Mouse (Mus musculus): Measurements from ENCODE around the gene Tufm. TPM values are rescaled to one million over a fixed set of nuclear protein-coding genes. Genes with fewer than 3 reads are reported as not detected.

Tufm gene
- polyA plus RNA-seq, 1 experiment from 2014 or later = 158 TPM

DNA sequence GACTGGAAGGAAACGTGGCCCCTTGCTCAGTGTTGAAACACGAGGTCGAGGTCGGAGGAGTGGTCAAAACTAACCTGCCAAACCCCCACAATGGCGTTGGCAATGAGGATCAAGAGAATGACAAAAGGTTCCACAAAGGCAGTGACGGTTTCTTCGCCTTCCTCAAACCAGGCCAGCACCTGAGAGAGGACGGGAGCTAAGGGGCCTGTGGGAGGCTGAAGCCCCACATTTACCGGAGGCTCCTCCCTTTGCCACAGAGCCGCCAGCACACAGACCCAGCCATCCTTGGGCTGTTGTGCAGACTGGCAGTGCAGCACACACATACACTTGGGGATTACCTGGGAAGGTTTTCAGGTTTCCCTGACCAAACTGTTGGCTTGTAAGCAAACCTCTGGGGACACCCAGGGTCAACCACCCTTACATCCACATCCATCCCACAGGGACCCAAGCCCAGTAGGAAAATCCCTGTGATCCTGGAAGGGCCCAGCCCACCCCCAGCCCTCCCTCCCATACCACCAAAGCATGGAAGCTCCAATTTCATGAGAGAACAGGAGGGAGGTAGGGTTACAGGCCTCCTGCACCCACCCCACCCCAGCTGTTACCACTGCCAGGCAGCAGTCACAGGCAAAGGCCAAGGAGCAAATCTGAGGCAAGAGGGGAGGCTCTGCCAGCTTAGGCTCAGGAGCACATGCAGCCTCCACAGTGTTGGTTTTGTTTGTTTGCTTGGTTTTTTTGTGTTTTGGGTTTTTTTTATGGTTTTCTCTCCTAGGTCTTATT is 26.4 kb upstream of the Tufm start:
- no peaks in the 10 kb centered on the region; the same call in 1 of the 2 replicates for H3K4me1 ChIP-seq (ENCODE audit: control insufficient read depth, insufficient read depth, low read length)
- DNase-seq (ENCODE audit: low spot score) = peak; percentile 21
- no peaks in the 10 kb centered on the region for H3K36me3 ChIP-seq (replicated peaks; ENCODE audit: control insufficient read depth, insufficient read depth, low read depth, low read length)
- H3K4me3 ChIP-seq (ENCODE audit: low read depth, low read length) = no peak overlapping the region
- H3K9ac ChIP-seq (replicated peaks; ENCODE audit: low read length) = 0 out of 2 replicates have a peak overlapping the region, but pooled peaks have one; percentile 6
- no peak overlapping the region for H3K27ac ChIP-seq (replicated peaks; ENCODE audit: low read depth, low read length)
- WGBS = 49% methylated on average over 10 of the region's 10 CpGs
- no peaks in the 10 kb centered on the region for H3K9me3 ChIP-seq (replicated peaks; ENCODE audit: control insufficient read depth, low read length)
- no peak overlapping the region for H3K4me2 ChIP-seq (ENCODE audit: low read depth, low read length)
- H3K27me3 ChIP-seq (ENCODE audit: control insufficient read depth, insufficient read depth, low read length) = no peaks in the 10 kb centered on the region
- ATAC-seq (replicated peaks; ENCODE audit: insufficient number of reproducible peaks, low FRiP score, low TSS enrichment, low read depth) = peak; percentile 31; the same call in 1 of the 2 replicates

GRCm38 (mm10) chr7:126461626-126462025 is 25.5 kb upstream of the Tufm start:
- ATAC-seq (replicated peaks; ENCODE audit: insufficient number of reproducible peaks, low FRiP score, low TSS enrichment, low read depth) = 0 out of 2 replicates have a peak, but pooled peaks have one; percentile 24
- no peak overlapping the region for H3K9ac ChIP-seq (replicated peaks; ENCODE audit: low read length)

GRCm38 (mm10) chr7:126463004-126463403 is 24.2 kb upstream of the Tufm start, which contains the start of gene Atp2a1:
TSS of gene Atp2a1 (minus strand) at chr7:126463108.
- DNase-seq (ENCODE audit: low spot score) (no peak), ATAC-seq (replicated peaks; ENCODE audit: insufficient number of reproducible peaks, low FRiP score, low TSS enrichment, low read depth) (no peak)
- H3K4me1 ChIP-seq (ENCODE audit: control insufficient read depth, insufficient read depth, low read length) = no peaks in the 10 kb centered on the region; the same call in 1 of the 2 replicates
- H3K27me3 ChIP-seq (ENCODE audit: control insufficient read depth, insufficient read depth, low read length) = no peaks in the 10 kb centered on the region
- H3K27ac ChIP-seq (replicated peaks; ENCODE audit: low read depth, low read length) = no peak within 1 kb of the TSS
- no peaks in the 10 kb centered on the region; the same call in 1 of the 2 replicates for H3K36me3 ChIP-seq (replicated peaks; ENCODE audit: control insufficient read depth, insufficient read depth, low read depth, low read length)
- H3K4me3 ChIP-seq (ENCODE audit: low read depth, low read length) = no peak within 1 kb of the TSS
- 33% methylated on average over 5 of the region's 5 CpGs for WGBS
- no peak within 1 kb of the TSS; the same call in 1 of the 2 replicates for H3K9ac ChIP-seq (replicated peaks; ENCODE audit: low read length)
- H3K9me3 ChIP-seq (replicated peaks; ENCODE audit: control insufficient read depth, low read length) = no peaks in the 10 kb centered on the region
- H3K4me2 ChIP-seq (ENCODE audit: low read depth, low read length) = no peak within 1 kb of the TSS

More at GRCm38 (mm10) chr7:126461626-126462025, 25.5 kb upstream of the Tufm start:
- H3K9me3 ChIP-seq (replicated peaks; ENCODE audit: control insufficient read depth, low read length) = no peaks in the 10 kb centered on the region
- H3K4me2 ChIP-seq (ENCODE audit: low read depth, low read length) = no peak overlapping the region
- no peaks in the 10 kb centered on the region for H3K27me3 ChIP-seq (ENCODE audit: control insufficient read depth, insufficient read depth, low read length)
- no peaks in the 10 kb centered on the region; the same call in 1 of the 2 replicates for H3K4me1 ChIP-seq (ENCODE audit: control insufficient read depth, insufficient read depth, low read length)
- H3K4me3 ChIP-seq (ENCODE audit: low read depth, low read length) = no peak overlapping the region
- no peak for DNase-seq (ENCODE audit: low spot score)
- no peaks in the 10 kb centered on the region for H3K36me3 ChIP-seq (replicated peaks; ENCODE audit: control insufficient read depth, insufficient read depth, low read depth, low read length)
- 47% methylated on average over 3 of the region's 3 CpGs for WGBS
- H3K27ac ChIP-seq (replicated peaks; ENCODE audit: low read depth, low read length) = no peak overlapping the region

DNA sequence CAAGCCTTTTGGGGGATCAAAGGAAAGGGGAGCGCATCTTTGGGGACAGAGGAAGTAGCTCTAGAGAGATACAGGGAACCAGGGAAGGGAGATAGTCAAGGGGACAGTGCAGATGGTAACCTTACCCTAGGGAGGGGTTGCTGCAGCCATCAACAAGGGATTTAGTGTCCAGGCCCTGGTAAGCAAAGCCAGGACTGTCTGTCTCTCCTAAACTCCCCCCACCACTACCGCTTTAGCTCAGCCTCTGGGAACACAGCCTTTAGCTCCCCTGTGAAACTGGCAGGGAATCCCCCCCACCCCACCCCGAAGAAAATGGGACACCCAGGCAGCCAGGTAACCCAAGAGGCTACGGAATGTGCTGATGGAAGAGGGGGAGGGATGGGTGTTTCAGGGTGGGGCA is 23.6 kb upstream of the Tufm start:
- ATAC-seq (replicated peaks; ENCODE audit: insufficient number of reproducible peaks, low FRiP score, low TSS enrichment, low read depth) (no peak), DNase-seq (ENCODE audit: low spot score) (no peak)
- H3K9me3 ChIP-seq (replicated peaks; ENCODE audit: control insufficient read depth, low read length) = no peaks in the 10 kb centered on the region
- H3K4me3 ChIP-seq (ENCODE audit: low read depth, low read length) = no peak overlapping the region
- WGBS = 53% methylated on average over 4 of the region's 4 CpGs
- H3K36me3 ChIP-seq (replicated peaks; ENCODE audit: control insufficient read depth, insufficient read depth, low read depth, low read length) = peaks cover 3% of the 10 kb centered on the region; the same call in 1 of the 2 replicates
- no peak overlapping the region for H3K4me2 ChIP-seq (ENCODE audit: low read depth, low read length)
- H3K27ac ChIP-seq (replicated peaks; ENCODE audit: low read depth, low read length) = no peak overlapping the region
- no peaks in the 10 kb centered on the region for H3K27me3 ChIP-seq (ENCODE audit: control insufficient read depth, insufficient read depth, low read length)
- no peak overlapping the region; the same call in 1 of the 2 replicates for H3K9ac ChIP-seq (replicated peaks; ENCODE audit: low read length)
- H3K4me1 ChIP-seq (ENCODE audit: control insufficient read depth, insufficient read depth, low read length) = no peaks in the 10 kb centered on the region; the same call in 1 of the 2 replicates

- WGBS = 66% methylated on average over 4 of the region's 4 CpGs
- Histone ChIP-seq H3K4me2 (ENCODE audit: low read depth, low read length) (no peak overlapping the region), H3K36me3 (replicated peaks; ENCODE audit: control insufficient read depth, insufficient read depth, low read depth, low read length) (peaks cover 3% of the 10 kb centered on the region; the same call in 1 of the 2 replicates), H3K27ac (replicated peaks; ENCODE audit: low read depth, low read length) (no peak overlapping the region), H3K4me3 (ENCODE audit: low read depth, low read length) (no peak overlapping the region), H3K27me3 (ENCODE audit: control insufficient read depth, insufficient read depth, low read length) (no peaks in the 10 kb centered on the region), H3K9ac (replicated peaks; ENCODE audit: low read length) (no peak overlapping the region; the same call in 1 of the 2 replicates), H3K4me1 (ENCODE audit: control insufficient read depth, insufficient read depth, low read length) (no peaks in the 10 kb centered on the region; the same call in 1 of the 2 replicates), H3K9me3 (replicated peaks; ENCODE audit: control insufficient read depth, low read length) (no peaks in the 10 kb centered on the region)
- ATAC-seq (replicated peaks; ENCODE audit: insufficient number of reproducible peaks, low FRiP score, low TSS enrichment, low read depth) (no peak), DNase-seq (ENCODE audit: low spot score) (no peak)
Measured at GRCm38 (mm10) chr7:126464121-126464520, 23.0 kb upstream of the Tufm start.

GRCm38 (mm10) chr7:126464836-126465235 is 22.3 kb upstream of the Tufm start:
- Histone ChIP-seq H3K27ac (replicated peaks; ENCODE audit: low read depth, low read length) (no peak overlapping the region), H3K4me1 (ENCODE audit: control insufficient read depth, insufficient read depth, low read length) (no peaks in the 10 kb centered on the region; the same call in 1 of the 2 replicates), H3K9me3 (replicated peaks; ENCODE audit: control insufficient read depth, low read length) (no peaks in the 10 kb centered on the region), H3K4me3 (ENCODE audit: low read depth, low read length) (no peak overlapping the region), H3K4me2 (ENCODE audit: low read depth, low read length) (no peak overlapping the region), H3K9ac (replicated peaks; ENCODE audit: low read length) (no peak overlapping the region), H3K36me3 (replicated peaks; ENCODE audit: control insufficient read depth, insufficient read depth, low read depth, low read length) (peaks cover 3% of the 10 kb centered on the region; the same call in 1 of the 2 replicates), H3K27me3 (ENCODE audit: control insufficient read depth, insufficient read depth, low read length) (no peaks in the 10 kb centered on the region)
- DNase-seq (ENCODE audit: low spot score) = no peak
- ATAC-seq (replicated peaks; ENCODE audit: insufficient number of reproducible peaks, low FRiP score, low TSS enrichment, low read depth) = no peak
- 44% methylated on average over 5 of the region's 5 CpGs for WGBS

- Histone ChIP-seq H3K9me3 (replicated peaks; ENCODE audit: control insufficient read depth, low read length) (no peaks in the 10 kb centered on the region), H3K9ac (replicated peaks; ENCODE audit: low read length) (no peak overlapping the region), H3K4me2 (ENCODE audit: low read depth, low read length) (no peak overlapping the region), H3K36me3 (replicated peaks; ENCODE audit: control insufficient read depth, insufficient read depth, low read depth, low read length) (peaks cover 3% of the 10 kb centered on the region; the same call in 1 of the 2 replicates), H3K4me3 (ENCODE audit: low read depth, low read length) (no peak overlapping the region), H3K27ac (replicated peaks; ENCODE audit: low read depth, low read length) (no peak overlapping the region), H3K4me1 (ENCODE audit: control insufficient read depth, insufficient read depth, low read length) (no peaks in the 10 kb centered on the region; the same call in 1 of the 2 replicates), H3K27me3 (ENCODE audit: control insufficient read depth, insufficient read depth, low read length) (no peaks in the 10 kb centered on the region)
- DNase-seq (ENCODE audit: low spot score) (no peak), ATAC-seq (replicated peaks; ENCODE audit: insufficient number of reproducible peaks, low FRiP score, low TSS enrichment, low read depth) (no peak)
- WGBS = 53% methylated on average over 7 of the region's 7 CpGs
Measured at GRCm38 (mm10) chr7:126465246-126466030, 21.7 kb upstream of the Tufm start.

Measured in embryonic facial prominence, embryonic 11.5 days (tissue).